In the genomic region with DNA sequence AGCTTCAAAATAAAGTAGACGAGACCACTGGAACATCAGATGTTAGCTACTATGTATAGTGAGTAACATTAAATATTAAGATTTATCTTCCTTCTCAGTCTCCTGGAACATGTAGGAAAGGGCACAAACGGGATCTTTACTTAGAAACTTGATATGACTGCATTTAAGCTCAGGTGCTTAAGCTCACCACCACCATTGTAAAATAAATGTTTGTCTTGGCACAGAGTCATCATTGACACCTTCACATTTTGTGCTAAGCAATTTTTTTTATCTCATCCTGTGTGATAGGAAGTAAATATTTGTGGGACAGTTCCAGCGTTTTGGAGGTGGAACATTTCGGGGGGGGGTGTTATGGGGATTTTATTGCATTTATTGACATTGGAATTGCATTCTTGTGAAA, we compare ENCODE assay signal across 11 mouse cellular contexts.
"Had no signal": no experiment of that assay in that cellular context is flagged by ENCODE, and none has a peak within 500 bp of the region (broad histone marks: within the 10 kb centered on the region; RNA-seq: fewer than 3 reads in every experiment).

No protein-coding gene starts in this region.

- H3K9ac ChIP-seq: limb, embryonic 15.5 days; liver, embryonic 14.5 days; midbrain, embryonic 12.5 days had no signal

- H3K27me3 ChIP-seq: limb, embryonic 15.5 days; midbrain, embryonic 12.5 days had no signal

- H3K4me2 ChIP-seq: limb, embryonic 15.5 days; midbrain, embryonic 12.5 days had no signal

- H3K9me3 ChIP-seq: limb, embryonic 15.5 days; midbrain, embryonic 12.5 days had no signal

- H3K4me1 ChIP-seq: limb, embryonic 15.5 days; midbrain, embryonic 12.5 days had no signal

- H3K4me3 ChIP-seq: left cerebral cortex, adult 2 months; limb, embryonic 15.5 days; midbrain, embryonic 12.5 days had no signal

- H3K27ac ChIP-seq: hindbrain, postnatal 0 days; left cerebral cortex, adult 2 months; limb, embryonic 15.5 days; liver, embryonic 14.5 days; midbrain, embryonic 12.5 days had no signal

- ATAC-seq: midbrain, embryonic 16.5 days had no signal

- H3K36me3 ChIP-seq: limb, embryonic 15.5 days; midbrain, embryonic 12.5 days had no signal

- DNase-seq: kidney, adult 8-10 months; kidney, postnatal 25 days; right cerebral cortex, adult 18-20 months; right cerebral cortex, postnatal 25 days; thymus, postnatal 36 days had no signal
